Mouse (Mus musculus): ENCODE measurements around the gene Usp11. TPM values are rescaled to one million over a fixed set of nuclear protein-coding genes. Genes with fewer than 3 reads are reported as not detected.

The Usp11 gene
- polyA plus RNA-seq, 1 experiment, result 13.8 TPM

- 82% methylated on average over 4 of the region's 4 CpGs for WGBS
- no peaks in the 10 kb centered on the region for H3K4me1 ChIP-seq (ENCODE audit: control insufficient read depth, insufficient read depth, low read length)
- no peak overlapping the region for H3K4me3 ChIP-seq (replicated peaks; ENCODE audit: control insufficient read depth, low read depth, low read length)
- H3K27ac ChIP-seq (ENCODE audit: control insufficient read depth, insufficient read depth, low read depth, low read length, poor library complexity), result no peak overlapping the region
- TF ChIP-seq CTCF (IDR thresholded peaks at IDR 0.05; ENCODE audit: control insufficient read depth, insufficient read depth, low read length) (no peak), POLR2A (IDR thresholded peaks at IDR 0.05; ENCODE audit: borderline replicate concordance, control insufficient read depth, low read depth, low read length) (no peak)
These were observed 32.8 kb downstream of the Usp11 start for GRCm38 (mm10) chrX:20736479-20736878.

- TF ChIP-seq CTCF (IDR thresholded peaks at IDR 0.05; ENCODE audit: control insufficient read depth, insufficient read depth, low read length) (no peak), POLR2A (IDR thresholded peaks at IDR 0.05; ENCODE audit: borderline replicate concordance, control insufficient read depth, low read depth, low read length) (no peak)
- 74% methylated on average over 2 of the region's 2 CpGs for WGBS
- Histone ChIP-seq H3K4me3 (replicated peaks; ENCODE audit: control insufficient read depth, low read depth, low read length) (no peak overlapping the region), H3K27ac (ENCODE audit: control insufficient read depth, insufficient read depth, low read depth, low read length, poor library complexity) (no peak overlapping the region), H3K4me1 (ENCODE audit: control insufficient read depth, insufficient read depth, low read length) (no peaks in the 10 kb centered on the region)
These were observed 45.1 kb downstream of the Usp11 start for GRCm38 (mm10) chrX:20748829-20749228.

- H3K4me1 ChIP-seq (ENCODE audit: control insufficient read depth, insufficient read depth, low read length), result no peaks in the 10 kb centered on the region
- no peak for TF ChIP-seq POLR2A (IDR thresholded peaks at IDR 0.05; ENCODE audit: borderline replicate concordance, control insufficient read depth, low read depth, low read length)
- no peak for TF ChIP-seq CTCF (IDR thresholded peaks at IDR 0.05; ENCODE audit: control insufficient read depth, insufficient read depth, low read length)
- 85% methylated on average over 4 of the region's 4 CpGs for WGBS
These were observed 57.5 kb downstream of the Usp11 start for GRCm38 (mm10) chrX:20761201-20761600.

More at GRCm38 (mm10) chrX:20761201-20761600, 57.5 kb downstream of the Usp11 start:
- Histone ChIP-seq H3K27ac (ENCODE audit: control insufficient read depth, insufficient read depth, low read depth, low read length, poor library complexity) (no peak overlapping the region), H3K4me3 (replicated peaks; ENCODE audit: control insufficient read depth, low read depth, low read length) (no peak overlapping the region)

Other genes with a start within 250 kb of the Usp11 start
- gene Rgn, start 154.1 kb upstream of the Usp11 start, polyA plus RNA-seq (2011; ENCODE audit: insufficient read depth, insufficient read length, low replicate concordance, missing spikeins), result 1.0 and 4.7 TPM in 2 replicates
- 29.7 and 45.2 TPM in 2 replicates for gene Rbm10, start 86.4 kb upstream of the Usp11 start, polyA plus RNA-seq (2011; ENCODE audit: insufficient read depth, insufficient read length, low replicate concordance, missing spikeins)
- 86.5 and 146 TPM in 2 replicates for gene Ndufb11, start 86.3 kb upstream of the Usp11 start, polyA plus RNA-seq (2011; ENCODE audit: insufficient read depth, insufficient read length, low replicate concordance, missing spikeins)
- 45.8 and 49.6 TPM in 2 replicates for gene Uba1, start 45.6 kb upstream of the Usp11 start, polyA plus RNA-seq (2011; ENCODE audit: insufficient read depth, insufficient read length, low replicate concordance, missing spikeins)
- gene Cdk16, start 16.0 kb upstream of the Usp11 start, polyA plus RNA-seq (2011; ENCODE audit: insufficient read depth, insufficient read length, low replicate concordance, missing spikeins), result 61.5 and 71.7 TPM in 2 replicates
- gene Araf, start 93.9 kb downstream of the Usp11 start, polyA plus RNA-seq (2011; ENCODE audit: insufficient read depth, insufficient read length, low replicate concordance, missing spikeins), result 37.0 and 71.7 TPM in 2 replicates
- gene Timp1, start 166.3 kb downstream of the Usp11 start, polyA plus RNA-seq (2011; ENCODE audit: insufficient read depth, insufficient read length, low replicate concordance, missing spikeins), result 3.7 and 29.4 TPM in 2 replicates
- 0.47 and 0.50 TPM in 2 replicates for gene Syn1, start 217.1 kb downstream of the Usp11 start, polyA plus RNA-seq (2011; ENCODE audit: insufficient read depth, insufficient read length, low replicate concordance, missing spikeins)
- gene Cfp, start 227.6 kb downstream of the Usp11 start, polyA plus RNA-seq (2011; ENCODE audit: insufficient read depth, insufficient read length, low replicate concordance, missing spikeins), result 64.4 and 170 TPM in 2 replicates
- gene Elk1, start 246.7 kb downstream of the Usp11 start, polyA plus RNA-seq (2011; ENCODE audit: insufficient read depth, insufficient read length, low replicate concordance, missing spikeins), result 2.1 and 5.0 TPM in 2 replicates